Mouse (Mus musculus) ES-E14 (cell line): ENCODE data around the gene Ndufv1.

ENCODE experiments used
- CHD2 ChIP-seq: IDR thresholded peaks from 2 replicates; pipeline ENCODE4 v1.6.1; 2014; ENCODE audit warnings: mild to moderate bottlenecking, low read depth, low read length, inconsistent platforms
- HCFC1 ChIP-seq: IDR thresholded peaks from 2 replicates; pipeline ENCODE4 v1.6.1; 2012; ENCODE audit warnings: low read length, inconsistent platforms, borderline replicate concordance; ENCODE audit not compliant: insufficient read depth
- MAFK ChIP-seq: IDR thresholded peaks from 2 replicates; pipeline ENCODE4 v1.6.1; 2014; ENCODE audit warnings: mild to moderate bottlenecking, low read depth, low read length, inconsistent platforms; ENCODE audit not compliant: insufficient read depth
- ZC3H11A ChIP-seq: IDR thresholded peaks from 2 replicates; pipeline ENCODE4 v1.6.1; 2012; ENCODE audit warnings: low read depth, mild to moderate bottlenecking, inconsistent platforms, low read length, borderline replicate concordance
- ZNF384 ChIP-seq: IDR thresholded peaks from 2 replicates; pipeline ENCODE4 v1.6.1; 2012; ENCODE audit warnings: low read depth, low read length, inconsistent platforms

DNA sequence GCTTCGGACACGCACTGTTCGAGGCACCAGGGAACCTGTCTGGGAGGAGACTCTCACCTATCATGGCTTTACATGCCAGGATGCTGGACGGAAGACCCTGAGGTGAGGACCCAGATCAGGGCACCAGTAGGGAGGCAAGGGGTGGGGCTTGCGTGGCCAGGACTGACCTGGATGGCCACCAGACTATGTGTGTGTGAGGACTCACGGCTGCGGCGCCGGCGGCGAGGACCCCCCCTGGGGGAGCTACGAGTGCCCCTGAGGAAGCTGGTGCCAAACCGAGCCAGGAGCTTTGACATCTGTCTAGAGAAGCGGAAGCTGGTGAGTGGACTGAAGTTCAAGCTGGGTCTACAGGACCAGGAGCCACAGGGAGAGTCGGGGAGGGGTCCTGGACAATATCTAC lies 8.3 kb downstream of the Ndufv1 start:
- TF ChIP-seq CHD2 (no peak), ZNF384 (no peak), ZC3H11A (no peak), HCFC1 (no peak), MAFK (no peak)
